23 mouse cellular contexts compared by ENCODE assay signal in the genomic region with DNA sequence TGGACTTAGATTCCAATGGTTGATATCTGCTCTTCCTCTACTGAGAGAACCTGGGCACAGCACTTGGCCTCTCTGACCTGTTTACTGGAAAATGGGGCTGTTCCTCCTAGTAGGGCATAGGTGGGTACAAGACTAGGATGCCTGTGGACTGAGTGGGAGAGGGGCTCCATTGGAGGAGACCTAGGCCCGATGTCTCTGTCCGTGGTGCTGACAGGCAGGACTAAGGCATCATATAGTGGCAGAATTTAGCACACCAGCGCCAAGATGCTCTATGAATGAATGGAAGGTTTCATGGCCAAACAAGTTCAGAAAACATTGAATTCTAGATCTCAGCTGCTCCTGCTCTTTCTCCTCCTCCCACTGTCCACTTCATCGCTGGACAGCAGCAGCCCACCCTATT. TPM values are rescaled to one million over a fixed set of nuclear protein-coding genes. Genes with fewer than 3 reads are reported as not detected.
DNase-seq lines count a peak whose midpoint lies in the region; ATAC-seq and TF ChIP-seq lines count a peak whose summit lies in the region.
"Had no signal": no experiment of that assay in that cellular context is flagged by ENCODE, and none has a peak within 500 bp of the region (broad histone marks: within the 10 kb centered on the region; RNA-seq: fewer than 3 reads in every experiment).

No protein-coding gene starts in this region.

- H3K27ac ChIP-seq in lung, embryonic 14.5 days (ENCODE audit: low read depth): no peak overlapping the region
- H3K27ac ChIP-seq in embryonic facial prominence, embryonic 11.5 days (replicated peaks; ENCODE audit: low read depth, low read length): no peak overlapping the region
- H3K27ac ChIP-seq: embryonic facial prominence, embryonic 15.5 days; hindbrain, postnatal 0 days; midbrain, embryonic 12.5 days had no signal

- H3K79me2 ChIP-seq in myocyte (ENCODE audit: control insufficient read depth, insufficient read depth): peaks cover 3% of the 10 kb centered on the region

- TF ChIP-seq CTCF in lung, embryonic 14.5 days (IDR thresholded peaks at IDR 0.05; ENCODE audit: low read depth): no peak

- peaks cover 32% of the 10 kb centered on the region for H3K36me3 ChIP-seq in lung, embryonic 14.5 days (ENCODE audit: insufficient read depth)
- H3K36me3 ChIP-seq in embryonic facial prominence, embryonic 11.5 days (replicated peaks; ENCODE audit: control insufficient read depth, insufficient read depth, low read depth, low read length): peaks cover 15% of the 10 kb centered on the region
- peaks cover 25% of the 10 kb centered on the region for H3K36me3 ChIP-seq in myocyte (ENCODE audit: control insufficient read depth, insufficient read depth)

- no peak overlapping the region for H3ac ChIP-seq in myocyte (ENCODE audit: control insufficient read depth, insufficient read length)

- H3K4me2 ChIP-seq in lung, embryonic 14.5 days: no peak overlapping the region
- no peak overlapping the region for H3K4me2 ChIP-seq in embryonic facial prominence, embryonic 11.5 days (ENCODE audit: low read depth, low read length)
- no peak overlapping the region for H3K4me2 ChIP-seq in myocyte (ENCODE audit: low read depth)
- H3K4me2 ChIP-seq: embryonic facial prominence, embryonic 15.5 days; heart, embryonic 12.5 days; midbrain, embryonic 12.5 days had no signal

- no peak overlapping the region for H3K4me3 ChIP-seq in lung, embryonic 14.5 days (ENCODE audit: low read depth, low read length)
- H3K4me3 ChIP-seq in embryonic facial prominence, embryonic 11.5 days (ENCODE audit: low read depth, low read length): no peak overlapping the region
- H3K4me3 ChIP-seq in myocyte: no peak overlapping the region
- H3K4me3 ChIP-seq: embryonic facial prominence, embryonic 15.5 days; heart, embryonic 12.5 days; midbrain, embryonic 12.5 days had no signal

- TF ChIP-seq POLR2A in myocyte (IDR thresholded peaks at IDR 0.05; ENCODE audit: insufficient read length, low read depth): no peak

- 37% methylated on average over 4 of the region's 4 CpGs for WGBS in lung, embryonic 14.5 days
- WGBS in embryonic facial prominence, embryonic 11.5 days: 51% methylated on average over 4 of the region's 4 CpGs

- ATAC-seq in lung, embryonic 14.5 days (ENCODE audit: insufficient read depth): no peak
- ATAC-seq in embryonic facial prominence, embryonic 11.5 days (replicated peaks; ENCODE audit: insufficient number of reproducible peaks, low FRiP score, low TSS enrichment, low read depth): no peak
- ATAC-seq: forebrain, embryonic 16.5 days; hindbrain, postnatal 0 days; intestine, embryonic 16.5 days; lung, postnatal 0 days had no signal

- DNase-seq in lung, embryonic 14.5 days: peak; percentile 35
- no peak for DNase-seq in lung, postnatal 14 days
- DNase-seq in R1 (ENCODE audit: low read depth, low spot score): peak; percentile 55
- DNase-seq in embryonic facial prominence, embryonic 11.5 days (ENCODE audit: low spot score): peak; percentile 48
- no peak for DNase-seq in thymus, postnatal 0 days (ENCODE audit: low spot score)
- no peak for DNase-seq in testis, postnatal 14 days (ENCODE audit: low spot score)
- DNase-seq: adrenal gland, postnatal 36 days; cerebellum, adult 9-10 months; gastrocnemius, postnatal 25 days; heart, adult 18-20 months; heart, postnatal 10 days; kidney, postnatal 25 days; left cerebral cortex, postnatal 4 days; right cerebral cortex, adult 18-20 months; thymus, postnatal 25 days had no signal

- no peak overlapping the region for H3K9ac ChIP-seq in lung, embryonic 14.5 days
- no peak overlapping the region for H3K9ac ChIP-seq in embryonic facial prominence, embryonic 11.5 days (replicated peaks; ENCODE audit: low read length)
- H3K9ac ChIP-seq: embryonic facial prominence, embryonic 15.5 days; heart, embryonic 12.5 days; midbrain, embryonic 12.5 days had no signal

- no peaks in the 10 kb centered on the region for H3K4me1 ChIP-seq in lung, embryonic 14.5 days (ENCODE audit: insufficient read depth)
- no peaks in the 10 kb centered on the region for H3K4me1 ChIP-seq in embryonic facial prominence, embryonic 11.5 days (ENCODE audit: control insufficient read depth, insufficient read depth, low read length)
- H3K4me1 ChIP-seq: embryonic facial prominence, embryonic 15.5 days; midbrain, embryonic 12.5 days had no signal

- peaks cover 15% of the 10 kb centered on the region for H3K9me3 ChIP-seq in lung, embryonic 14.5 days (ENCODE audit: low read depth, low read length)
- H3K9me3 ChIP-seq in embryonic facial prominence, embryonic 11.5 days (replicated peaks; ENCODE audit: control insufficient read depth, low read length): no peaks in the 10 kb centered on the region
- H3K9me3 ChIP-seq: embryonic facial prominence, embryonic 15.5 days; midbrain, embryonic 12.5 days had no signal

- H3K27me3 ChIP-seq in lung, embryonic 14.5 days (ENCODE audit: insufficient read depth, low read length): no peaks in the 10 kb centered on the region
- H3K27me3 ChIP-seq in embryonic facial prominence, embryonic 11.5 days (ENCODE audit: control insufficient read depth, insufficient read depth, low read length): no peaks in the 10 kb centered on the region
- H3K27me3 ChIP-seq in myocyte (ENCODE audit: control insufficient read depth, insufficient read depth, insufficient read length): no peaks in the 10 kb centered on the region
- H3K27me3 ChIP-seq: embryonic facial prominence, embryonic 15.5 days; heart, embryonic 12.5 days; midbrain, embryonic 12.5 days had no signal

TF ChIP-seq in myocyte, 11 proteins besides CTCF, POLR2A, EP300 and RAD21:
- no peak for TF ChIP-seq USF1 (IDR thresholded peaks at IDR 0.05; ENCODE audit: low read depth)
- TF ChIP-seq E2F4 (IDR thresholded peaks at IDR 0.05; ENCODE audit: insufficient read depth): no peak
- TF ChIP-seq TCF3 (IDR thresholded peaks at IDR 0.05; ENCODE audit: insufficient read length, low read depth): no peak
- TF ChIP-seq REST (IDR thresholded peaks at IDR 0.05; ENCODE audit: insufficient read depth, insufficient read length): peak; percentile 55
- no peak for TF ChIP-seq SRF (IDR thresholded peaks at IDR 0.05; ENCODE audit: control insufficient read depth, insufficient read length, low read depth)
- no peak for TF ChIP-seq MYOD1 (IDR thresholded peaks at IDR 0.05; ENCODE audit: control insufficient read depth in 1 of 3, insufficient read length in 2 of 3, low read depth in 2 of 3)

RNA-seq across cellular contexts. Expression of a gene that starts 25.5 kb away (rescaled TPM):
- polyA plus RNA-seq in lung, embryonic 14.5 days (2014; fragmentation: Nextera tagmentation; extraction: Ambion mirVana): 12.7 and 14.9 TPM in 2 replicates
- 13.8 TPM in 2 replicates for polyA plus RNA-seq in embryonic facial prominence, embryonic 11.5 days (2014; fragmentation: Nextera tagmentation; extraction: Ambion mirVana)
- 46.6 TPM for polyA plus RNA-seq in myocyte (2012; fragmentation: generic; extraction: Trizol)
- polyA plus RNA-seq in thymus, postnatal 0 days (2015; fragmentation: Nextera tagmentation; extraction: Ambion mirVana): 21.4 and 33.0 TPM in 2 replicates

RNA-seq across cellular contexts. Expression of a gene that starts 41.7 kb away (rescaled TPM):
- 57.3 TPM in 2 replicates for polyA plus RNA-seq in lung, embryonic 14.5 days (2014; fragmentation: Nextera tagmentation; extraction: Ambion mirVana)
- polyA plus RNA-seq in embryonic facial prominence, embryonic 11.5 days (2014; fragmentation: Nextera tagmentation; extraction: Ambion mirVana): 66.4 and 73.4 TPM in 2 replicates
- 29.2 TPM for polyA plus RNA-seq in myocyte (2012; fragmentation: generic; extraction: Trizol)
- polyA plus RNA-seq in thymus, postnatal 0 days (2015; fragmentation: Nextera tagmentation; extraction: Ambion mirVana): 61.2 and 62.1 TPM in 2 replicates

Comparison
In these comparisons a context has a peak if more than half of its experiments do, and no peak if none do; other contexts are left out.
1. DNase-seq: peak in lung, embryonic 14.5 days (single experiment), R1 (single experiment) and embryonic facial prominence, embryonic 11.5 days (single experiment); none in lung, postnatal 14 days (single experiment), thymus, postnatal 0 days (single experiment) and testis, postnatal 14 days (single experiment).